Mouse (Mus musculus) MEL (cell line): ENCODE data around the gene Ccdc141.

ENCODE experiments used
- BHLHE40 ChIP-seq: IDR thresholded peaks from 2 replicates; pipeline ENCODE4 v1.6.1; 2012; ENCODE audit warnings: low read depth, mild to moderate bottlenecking, inconsistent platforms, low read length, improper control_type of control experiment, borderline replicate concordance
- CTCF ChIP-seq, 3 experiments: IDR thresholded peaks in 2 of 3; conservative IDR thresholded peaks in 1 of 3; 2 replicates each; pipeline ENCODE4 v1.5.1; 2011 to 2012; ENCODE audit warnings: low read length in 3 of 3, low read depth in 2 of 3, mild to moderate bottlenecking in 2 of 3, improper control_type of control experiment in 1 of 3, inconsistent platforms in 1 of 3, mixed read lengths in 1 of 3, moderate library complexity in 1 of 3; ENCODE audit not compliant: control insufficient read depth in 1 of 3, insufficient read depth in 1 of 3, poor library complexity in 1 of 3, severe bottlenecking in 1 of 3
- E2F4 ChIP-seq: IDR thresholded peaks from 2 replicates; pipeline ENCODE4 v1.6.1; 2011; ENCODE audit warnings: low read depth, low read length, improper control_type of control experiment, borderline replicate concordance
- EP300 ChIP-seq, 2 experiments: IDR thresholded peaks; 2 replicates each; pipeline ENCODE4 v1.6.1; 2011; ENCODE audit warnings: improper control_type of control experiment in 2 of 2, low read length in 2 of 2, low read depth in 1 of 2, mild to moderate bottlenecking in 1 of 2
- MAFK ChIP-seq: IDR thresholded peaks from 2 replicates; pipeline ENCODE4 v1.6.1; 2011; ENCODE audit warnings: low read depth, mild to moderate bottlenecking, low read length, improper control_type of control experiment, borderline replicate concordance
- MAX ChIP-seq: IDR thresholded peaks from 2 replicates; pipeline ENCODE4 v1.6.1; 2011; ENCODE audit warnings: low read length, improper control_type of control experiment
- NELFE ChIP-seq: IDR thresholded peaks from 2 replicates; pipeline ENCODE4 v1.6.1; 2011; ENCODE audit warnings: low read depth, low read length, improper control_type of control experiment
- POLR2A ChIP-seq, 2 experiments: IDR thresholded peaks; 2 replicates each; pipeline ENCODE4 v1.6.1; 2011 to 2012; ENCODE audit warnings: low read length in 2 of 2, mild to moderate bottlenecking in 2 of 2, control low read depth in 1 of 2, improper control_type of control experiment in 1 of 2, low read depth in 1 of 2, moderate library complexity in 1 of 2; ENCODE audit not compliant: control insufficient read depth in 1 of 2, insufficient read depth in 1 of 2, poor library complexity in 1 of 2
- RAD21 ChIP-seq: IDR thresholded peaks from 2 replicates; pipeline ENCODE4 v1.6.1; 2011; ENCODE audit warnings: mild to moderate bottlenecking, low read depth, low read length, improper control_type of control experiment
- TAL1 ChIP-seq: IDR thresholded peaks from 2 replicates; pipeline ENCODE4 v1.6.1; 2012; ENCODE audit warnings: mild to moderate bottlenecking, inconsistent platforms, low read length, moderate library complexity, mixed read lengths
- UBTF ChIP-seq: IDR thresholded peaks from 2 replicates; pipeline ENCODE4 v1.6.1; 2012; ENCODE audit warnings: low read depth, mild to moderate bottlenecking, inconsistent platforms, low read length, improper control_type of control experiment, moderate library complexity, borderline replicate concordance; ENCODE audit not compliant: insufficient read depth
- USF1 ChIP-seq: IDR thresholded peaks from 2 replicates; pipeline ENCODE4 v1.6.1; 2014; ENCODE audit warnings: low read depth, mild to moderate bottlenecking, inconsistent platforms, low read length, improper control_type of control experiment, moderate library complexity
- ZKSCAN1 ChIP-seq: IDR thresholded peaks from 2 replicates; pipeline ENCODE4 v1.6.1; 2012; ENCODE audit warnings: low read depth, mild to moderate bottlenecking, inconsistent platforms, low read length, improper control_type of control experiment, moderate library complexity

GRCm38 (mm10) chr2:76998351-76998750 lies 172.1 kb downstream of the Ccdc141 start:
- TF ChIP-seq MAFK (no peak), E2F4 (no peak), NELFE (no peak), EP300 (IDR thresholded peaks at IDR 0.05; ENCODE audit: low read depth in 1 of 2, low read length in 2 of 2) (no peak), MAX (no peak), POLR2A (IDR thresholded peaks at IDR 0.05; ENCODE audit: control insufficient read depth in 1 of 2, insufficient read depth in 1 of 2, low read depth in 1 of 2, low read length in 2 of 2, poor library complexity in 1 of 2) (no peak), UBTF (no peak), CTCF (IDR thresholded peaks at IDR 0.05 in 2 of 3, conservative IDR thresholded peaks at IDR 0.05 in 1 of 3; ENCODE audit: control insufficient read depth in 1 of 3, insufficient read depth in 1 of 3, low read depth in 2 of 3, low read length in 3 of 3, poor library complexity in 1 of 3, severe bottlenecking in 1 of 3) (no peak), RAD21 (no peak), USF1 (no peak), BHLHE40 (no peak), TAL1 (no peak), ZKSCAN1 (no peak)
